Mouse (Mus musculus) limb, embryonic 15.5 days (tissue): ENCODE results near the gene Dennd5b. TPM values are rescaled to one million over a fixed set of nuclear protein-coding genes. Genes with fewer than 3 reads are reported as not detected.
A peak's percentile ranks its signal among the peaks of the same experiment; 100 is the strongest.
"Not testable (repeated sequence)": the region's sequence is repeated elsewhere in the genome, so short reads cannot be mapped to it uniquely, and the experiment has no call there.

ENCODE experiments used
- ATAC-seq: fragments of 200-750 bp; cut with Nextera tagmentation; 2 replicates; pipeline ENCODE4 v1.8.0; 2017; ENCODE audit warnings: low read depth, moderate TSS enrichment; ENCODE audit not compliant: insufficient number of reproducible peaks, low FRiP score, low TSS enrichment
- H3K27ac ChIP-seq: fragments of 300-500 bp; sonication (generic); 2 replicates; pipeline ENCODE4 v1.5.1; 2015; ENCODE audit warnings: moderate library complexity, mild to moderate bottlenecking, inconsistent platforms
- H3K27me3 ChIP-seq: fragments of 300-500 bp; sonication (generic); 2 replicates; pipeline ENCODE4 v1.6.1; 2015; ENCODE audit warnings: inconsistent platforms
- H3K36me3 ChIP-seq: fragments of 300-500 bp; sonication (generic); 2 replicates; pipeline ENCODE4 v1.6.1; 2015; ENCODE audit warnings: inconsistent platforms
- H3K4me1 ChIP-seq: fragments of 300-500 bp; sonication (generic); 2 replicates; pipeline ENCODE4 v1.6.1; 2015; ENCODE audit warnings: inconsistent platforms
- H3K4me2 ChIP-seq: fragments of 300-500 bp; sonication (generic); 2 replicates; pipeline ENCODE4 v1.6.1; 2015; ENCODE audit warnings: mild to moderate bottlenecking, inconsistent platforms
- H3K4me3 ChIP-seq: fragments of 300-500 bp; sonication (generic); 2 replicates; pipeline ENCODE4 v1.5.1; 2015; ENCODE audit warnings: mild to moderate bottlenecking, inconsistent platforms
- H3K9ac ChIP-seq: fragments of 300-500 bp; sonication (generic); 2 replicates; pipeline ENCODE4 v1.6.1; 2015; ENCODE audit warnings: inconsistent platforms
- H3K9me3 ChIP-seq: fragments of 300-500 bp; sonication (generic); 2 replicates; pipeline ENCODE4 v1.6.1; 2016; ENCODE audit warnings: inconsistent platforms
- WGBS: fragments of 180-500 bp; shearing (Covaris S2); methylation state at CpG from one replicate; pipeline ENCODE4 v1.1.7; 2015; 5-methylcytosine and 5-hydroxymethylcytosine counted together
- polyA plus RNA-seq: library from polyadenylated mRNA; unstranded; fragments of >200 nt; fragmentation: Nextera tagmentation; extraction: Ambion mirVana; gene quantifications from 2 replicates; pipeline ENCODE4 v1.2.1, GENCODE M21; 2015

Gene Dennd5b
- polyA plus RNA-seq, 1 experiment from 2014 or later, result 3.4 TPM

- no peak for ATAC-seq
- Histone ChIP-seq H3K27me3 (no peaks in the 10 kb centered on the region), H3K9me3 (no peaks in the 10 kb centered on the region), H3K4me3 (no peak overlapping the region), H3K36me3 (no peaks in the 10 kb centered on the region), H3K27ac (no peak overlapping the region), H3K9ac (no peak overlapping the region), H3K4me2 (no peak overlapping the region), H3K4me1 (no peaks in the 10 kb centered on the region)
- WGBS, result 24% methylated on average over 3 of the region's 3 CpGs
Observed at GRCm38 (mm10) chr6:149131111-149131510, 29.6 kb upstream of the Dennd5b start.

- not testable (repeated sequence) for H3K36me3 ChIP-seq, H3K4me3 ChIP-seq, H3K27me3 ChIP-seq, H3K27ac ChIP-seq, H3K9ac ChIP-seq, H3K9me3 ChIP-seq, ATAC-seq, H3K4me1 ChIP-seq, H3K4me2 ChIP-seq
- WGBS, result 81% methylated on average over 8 of the region's 8 CpGs
Observed at GRCm38 (mm10) chr6:149129870-149130269, 28.4 kb upstream of the Dennd5b start, which contains the start of gene Gm10203. Gene Gm10203 (plus strand): TSS chr6:149130170.

- Histone ChIP-seq H3K27ac (no peak overlapping the region), H3K9ac (no peak overlapping the region), H3K4me1 (no peaks in the 10 kb centered on the region), H3K4me3 (no peak overlapping the region), H3K36me3 (no peaks in the 10 kb centered on the region), H3K27me3 (no peaks in the 10 kb centered on the region), H3K4me2 (no peak overlapping the region), H3K9me3 (no peaks in the 10 kb centered on the region)
- 70% methylated on average over 4 of the region's 4 CpGs for WGBS
- no peak for ATAC-seq
Observed at GRCm38 (mm10) chr6:149126675-149127074, 25.2 kb upstream of the Dennd5b start.

- no peak overlapping the region for H3K4me3 ChIP-seq
- H3K27ac ChIP-seq, result no peak overlapping the region
- ATAC-seq, result no peak
- H3K9me3 ChIP-seq, result no peaks in the 10 kb centered on the region
- 82% methylated on average over 3 of the region's 3 CpGs for WGBS
- no peaks in the 10 kb centered on the region for H3K4me1 ChIP-seq
- no peak overlapping the region for H3K4me2 ChIP-seq
- H3K27me3 ChIP-seq, result no peaks in the 10 kb centered on the region
- no peak overlapping the region for H3K9ac ChIP-seq
- H3K36me3 ChIP-seq, result no peaks in the 10 kb centered on the region
Observed at GRCm38 (mm10) chr6:149123042-149123441, 21.6 kb upstream of the Dennd5b start.

GRCm38 (mm10) chr6:149119853-149120252, 18.4 kb upstream of the Dennd5b start:
- H3K4me3 ChIP-seq, result no peak overlapping the region
- H3K4me2 ChIP-seq, result no peak overlapping the region
- no peak overlapping the region for H3K9ac ChIP-seq
- H3K36me3 ChIP-seq, result no peaks in the 10 kb centered on the region
- 0 out of 2 replicates have a peak, but pooled peaks have one; percentile 19 for ATAC-seq
- no peaks in the 10 kb centered on the region for H3K9me3 ChIP-seq
- no peaks in the 10 kb centered on the region for H3K27me3 ChIP-seq
- no peak overlapping the region for H3K27ac ChIP-seq
- 34% methylated on average over 2 of the region's 2 CpGs for WGBS
- H3K4me1 ChIP-seq, result no peaks in the 10 kb centered on the region

GRCm38 (mm10) chr6:149118935-149119334, 17.5 kb upstream of the Dennd5b start:
- Histone ChIP-seq H3K27ac (no peak overlapping the region), H3K36me3 (no peaks in the 10 kb centered on the region), H3K4me3 (no peak overlapping the region), H3K9me3 (no peaks in the 10 kb centered on the region), H3K4me1 (no peaks in the 10 kb centered on the region), H3K27me3 (no peaks in the 10 kb centered on the region), H3K9ac (no peak overlapping the region), H3K4me2 (no peak overlapping the region)
- no peak for ATAC-seq
- WGBS, result 59% methylated on average over 2 of the region's 2 CpGs

- H3K4me3 ChIP-seq, result no peak overlapping the region
- H3K9ac ChIP-seq, result no peak overlapping the region
- H3K36me3 ChIP-seq, result no peaks in the 10 kb centered on the region
- H3K27ac ChIP-seq, result no peak overlapping the region
- H3K4me1 ChIP-seq, result no peaks in the 10 kb centered on the region
- H3K27me3 ChIP-seq, result no peaks in the 10 kb centered on the region
- no peak overlapping the region for H3K4me2 ChIP-seq
- ATAC-seq, result no peak
- no peaks in the 10 kb centered on the region for H3K9me3 ChIP-seq
Observed at GRCm38 (mm10) chr6:149116992-149117391, 15.5 kb upstream of the Dennd5b start.

GRCm38 (mm10) chr6:149108909-149109308, 7.4 kb upstream of the Dennd5b start:
- no peaks in the 10 kb centered on the region for H3K9me3 ChIP-seq
- H3K9ac ChIP-seq, result no peak overlapping the region
- no peaks in the 10 kb centered on the region for H3K27me3 ChIP-seq
- H3K27ac ChIP-seq, result no peak overlapping the region
- ATAC-seq, result no peak
- 79% methylated on average over 2 of the region's 2 CpGs for WGBS
- H3K4me2 ChIP-seq, result no peak overlapping the region
- H3K4me1 ChIP-seq, result no peaks in the 10 kb centered on the region
- H3K36me3 ChIP-seq, result no peaks in the 10 kb centered on the region
- no peak overlapping the region for H3K4me3 ChIP-seq

GRCm38 (mm10) chr6:149107615-149108014, 6.1 kb upstream of the Dennd5b start:
- WGBS, result 70% methylated on average over 3 of the region's 3 CpGs
- H3K27ac ChIP-seq, result no peak overlapping the region
- H3K4me1 ChIP-seq, result no peaks in the 10 kb centered on the region
- no peaks in the 10 kb centered on the region for H3K27me3 ChIP-seq
- no peak overlapping the region for H3K4me3 ChIP-seq
- no peak overlapping the region for H3K4me2 ChIP-seq
- H3K36me3 ChIP-seq, result no peaks in the 10 kb centered on the region
- ATAC-seq, result no peak
- H3K9ac ChIP-seq, result no peak overlapping the region
- H3K9me3 ChIP-seq, result no peaks in the 10 kb centered on the region

- no peaks in the 10 kb centered on the region for H3K27me3 ChIP-seq
- no peak overlapping the region for H3K27ac ChIP-seq
- H3K9ac ChIP-seq, result no peak overlapping the region
- H3K4me1 ChIP-seq, result 0 out of 2 replicates have a peak, but pooled peaks cover 3% of the 10 kb centered on the region
- no peaks in the 10 kb centered on the region for H3K9me3 ChIP-seq
- no peaks in the 10 kb centered on the region for H3K36me3 ChIP-seq
- no peak for ATAC-seq
- no peak overlapping the region for H3K4me3 ChIP-seq
- H3K4me2 ChIP-seq, result no peak overlapping the region
- 77% methylated on average over 1 of the region's 1 CpGs for WGBS
Observed at GRCm38 (mm10) chr6:149103451-149103850, 2.0 kb upstream of the Dennd5b start.

GRCm38 (mm10) chr6:149101943-149102243, 413 bp upstream of the Dennd5b start:
- Histone ChIP-seq H3K9me3 (no peaks in the 10 kb centered on the region), H3K27ac (peak overlapping the region; percentile 89), H3K36me3 (no peaks in the 10 kb centered on the region), H3K9ac (peak overlapping the region; percentile 66), H3K4me1 (0 out of 2 replicates have a peak, but pooled peaks cover 3% of the 10 kb centered on the region), H3K4me3 (peak overlapping the region; percentile 88), H3K4me2 (peak overlapping the region; percentile 84), H3K27me3 (no peaks in the 10 kb centered on the region)
- WGBS, result 13% methylated on average over 7 of the region's 7 CpGs
- no peak; the same call in 1 of the 2 replicates for ATAC-seq

- Histone ChIP-seq H3K27me3 (no peaks in the 10 kb centered on the region), H3K4me2 (peak overlapping the region; percentile 84), H3K4me3 (peak overlapping the region; percentile 88), H3K9me3 (no peaks in the 10 kb centered on the region), H3K4me1 (0 out of 2 replicates have a peak, but pooled peaks cover 3% of the 10 kb centered on the region), H3K9ac (peak overlapping the region; percentile 66), H3K36me3 (no peaks in the 10 kb centered on the region), H3K27ac (peak overlapping the region; percentile 89)
- 2% methylated on average over 52 of the region's 52 CpGs for WGBS
- ATAC-seq, result 0 out of 2 replicates have a peak, but pooled peaks have one; percentile 31
Observed at GRCm38 (mm10) chr6:149100174-149101075, 1.1 kb downstream of the Dennd5b start.
